Mouse (Mus musculus): ENCODE data around the gene Uqcr11.

GRCm38 (mm10) chr10:80425041-80425440 lies 18.4 kb upstream of the Uqcr11 start:
- TF ChIP-seq CTCF (IDR thresholded peaks at IDR 0.05; ENCODE audit: borderline replicate concordance, insufficient read depth, low read depth, low read length), result no peak
- no peak for TF ChIP-seq POLR2A (IDR thresholded peaks at IDR 0.05; ENCODE audit: borderline replicate concordance, insufficient read depth, low read length)
